Mouse (Mus musculus): Measurements from ENCODE around the gene Clcn1. TPM values are rescaled to one million over a fixed set of nuclear protein-coding genes. Genes with fewer than 3 reads are reported as not detected.

The Clcn1 gene
- polyA plus RNA-seq, 1 experiment = 0.90 TPM

DNA sequence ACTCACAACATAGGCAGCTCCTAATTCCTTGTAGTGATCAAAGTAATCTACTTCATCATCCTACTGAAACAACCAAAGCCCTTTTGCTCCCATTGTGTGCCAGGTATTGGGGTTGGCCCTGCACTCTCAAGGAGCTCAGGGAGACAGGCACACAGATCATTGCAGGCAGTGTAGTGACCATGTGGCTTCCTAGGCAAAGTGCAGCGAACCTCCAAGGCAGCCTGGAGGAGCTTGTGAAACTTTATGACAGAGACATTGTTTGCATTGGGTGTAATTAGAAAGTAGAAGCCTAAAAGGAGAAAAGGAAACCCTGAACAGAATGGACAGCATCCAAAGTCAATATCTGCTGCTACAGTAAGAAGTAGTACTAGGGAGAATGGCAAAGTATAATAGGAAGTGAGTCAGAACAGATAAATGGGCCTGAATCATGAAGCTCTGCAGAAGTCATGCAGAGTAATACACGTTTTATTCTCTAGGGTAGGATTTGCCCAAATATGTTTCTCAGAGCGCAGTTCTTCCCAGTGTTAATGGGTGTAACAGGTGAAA lies 9.1 kb downstream of the Clcn1 start:
- H3K27me3 ChIP-seq (ENCODE audit: control insufficient read depth, insufficient read depth, insufficient read length) = no peaks in the 10 kb centered on the region
- no peak overlapping the region for H3K4me3 ChIP-seq
- no peaks in the 10 kb centered on the region for H3K36me3 ChIP-seq (ENCODE audit: control insufficient read depth, insufficient read depth)
- H3K79me2 ChIP-seq (ENCODE audit: control insufficient read depth, insufficient read depth) = no peaks in the 10 kb centered on the region
- TF ChIP-seq TCF12 (IDR thresholded peaks at IDR 0.05; ENCODE audit: insufficient read depth, poor library complexity, severe bottlenecking) (no peak), SRF (IDR thresholded peaks at IDR 0.05; ENCODE audit: control insufficient read depth, insufficient read length, low read depth) (no peak), TCF3 (IDR thresholded peaks at IDR 0.05; ENCODE audit: insufficient read length, low read depth) (no peak), CEBPB (IDR thresholded peaks at IDR 0.05; ENCODE audit: insufficient read depth, poor library complexity, severe bottlenecking) (no peak), USF1 (IDR thresholded peaks at IDR 0.05; ENCODE audit: low read depth) (no peak), REST (IDR thresholded peaks at IDR 0.05; ENCODE audit: insufficient read depth, insufficient read length) (no peak), MAX (IDR thresholded peaks at IDR 0.05; ENCODE audit: low read depth) (no peak), POLR2A (IDR thresholded peaks at IDR 0.05; ENCODE audit: insufficient read length, low read depth) (no peak), POLR2AphosphoS2 (IDR thresholded peaks at IDR 0.05; ENCODE audit: insufficient read length, low read depth) (no peak), MYOD1 (IDR thresholded peaks at IDR 0.05; ENCODE audit: control insufficient read depth in 1 of 3, insufficient read length in 2 of 3, low read depth in 2 of 3) (no peak), MYOG (IDR thresholded peaks at IDR 0.05; ENCODE audit: control insufficient read depth in 1 of 3, insufficient read depth in 1 of 3, insufficient read length in 2 of 3, low read depth in 2 of 3) (no peak), E2F4 (IDR thresholded peaks at IDR 0.05; ENCODE audit: insufficient read depth) (no peak)
- H3K4me2 ChIP-seq (ENCODE audit: low read depth) = peak overlapping the region; percentile 45
- H3ac ChIP-seq (ENCODE audit: control insufficient read depth, insufficient read length) = no peak overlapping the region

- no peaks in the 10 kb centered on the region for H3K36me3 ChIP-seq (ENCODE audit: control insufficient read depth, insufficient read depth)
- peak overlapping the region; percentile 68 for H3K4me2 ChIP-seq (ENCODE audit: low read depth)
- no peak overlapping the region for H3ac ChIP-seq (ENCODE audit: control insufficient read depth, insufficient read length)
- no peaks in the 10 kb centered on the region for H3K79me2 ChIP-seq (ENCODE audit: control insufficient read depth, insufficient read depth)
- H3K4me3 ChIP-seq = no peak overlapping the region
- no peak for TF ChIP-seq CEBPB (IDR thresholded peaks at IDR 0.05; ENCODE audit: insufficient read depth, poor library complexity, severe bottlenecking)
- no peak for TF ChIP-seq MYOD1 (IDR thresholded peaks at IDR 0.05; ENCODE audit: control insufficient read depth in 1 of 3, insufficient read length in 2 of 3, low read depth in 2 of 3)
- peak; percentile 28 for TF ChIP-seq USF1 (IDR thresholded peaks at IDR 0.05; ENCODE audit: low read depth)
- H3K27me3 ChIP-seq (ENCODE audit: control insufficient read depth, insufficient read depth, insufficient read length) = no peaks in the 10 kb centered on the region
Measured at GRCm38 (mm10) chr6:42299362-42299761, 12.9 kb downstream of the Clcn1 start.

- H3K27me3 ChIP-seq (ENCODE audit: control insufficient read depth, insufficient read depth, insufficient read length) = no peaks in the 10 kb centered on the region
- H3K36me3 ChIP-seq (ENCODE audit: control insufficient read depth, insufficient read depth) = no peaks in the 10 kb centered on the region
- H3K4me3 ChIP-seq = no peak overlapping the region
- H3K79me2 ChIP-seq (ENCODE audit: control insufficient read depth, insufficient read depth) = no peaks in the 10 kb centered on the region
- TF ChIP-seq MAX (IDR thresholded peaks at IDR 0.05; ENCODE audit: low read depth) (no peak), E2F4 (IDR thresholded peaks at IDR 0.05; ENCODE audit: insufficient read depth) (no peak), SRF (IDR thresholded peaks at IDR 0.05; ENCODE audit: control insufficient read depth, insufficient read length, low read depth) (no peak), USF1 (IDR thresholded peaks at IDR 0.05; ENCODE audit: low read depth) (no peak), CEBPB (IDR thresholded peaks at IDR 0.05; ENCODE audit: insufficient read depth, poor library complexity, severe bottlenecking) (no peak), POLR2AphosphoS2 (IDR thresholded peaks at IDR 0.05; ENCODE audit: insufficient read length, low read depth) (no peak), REST (IDR thresholded peaks at IDR 0.05; ENCODE audit: insufficient read depth, insufficient read length) (no peak), MYOG (IDR thresholded peaks at IDR 0.05; ENCODE audit: control insufficient read depth in 1 of 3, insufficient read depth in 1 of 3, insufficient read length in 2 of 3, low read depth in 2 of 3) (no peak), TCF12 (IDR thresholded peaks at IDR 0.05; ENCODE audit: insufficient read depth, poor library complexity, severe bottlenecking) (no peak), MYOD1 (IDR thresholded peaks at IDR 0.05; ENCODE audit: control insufficient read depth in 1 of 3, insufficient read length in 2 of 3, low read depth in 2 of 3) (no peak)
- no peak overlapping the region for H3ac ChIP-seq (ENCODE audit: control insufficient read depth, insufficient read length)
- H3K4me2 ChIP-seq (ENCODE audit: low read depth) = no peak overlapping the region
Measured at GRCm38 (mm10) chr6:42309816-42310378, 23.4 kb downstream of the Clcn1 start.

GRCm38 (mm10) chr6:42310427-42311053 lies 24.1 kb downstream of the Clcn1 start:
- H3K27me3 ChIP-seq (ENCODE audit: control insufficient read depth, insufficient read depth, insufficient read length) = no peaks in the 10 kb centered on the region
- no peak for TF ChIP-seq REST (IDR thresholded peaks at IDR 0.05; ENCODE audit: insufficient read depth, insufficient read length)
- no peak for TF ChIP-seq MAX (IDR thresholded peaks at IDR 0.05; ENCODE audit: low read depth)
- no peak for TF ChIP-seq SRF (IDR thresholded peaks at IDR 0.05; ENCODE audit: control insufficient read depth, insufficient read length, low read depth)
- no peak for TF ChIP-seq POLR2A (IDR thresholded peaks at IDR 0.05; ENCODE audit: insufficient read length, low read depth)
- no peak for TF ChIP-seq CEBPB (IDR thresholded peaks at IDR 0.05; ENCODE audit: insufficient read depth, poor library complexity, severe bottlenecking)
- no peak for TF ChIP-seq USF1 (IDR thresholded peaks at IDR 0.05; ENCODE audit: low read depth)
- no peak for TF ChIP-seq MYOD1 (IDR thresholded peaks at IDR 0.05; ENCODE audit: control insufficient read depth in 1 of 3, insufficient read length in 2 of 3, low read depth in 2 of 3)
- TF ChIP-seq TCF3 (IDR thresholded peaks at IDR 0.05; ENCODE audit: insufficient read length, low read depth) = no peak
- no peak for TF ChIP-seq E2F4 (IDR thresholded peaks at IDR 0.05; ENCODE audit: insufficient read depth)
- no peak for TF ChIP-seq TCF12 (IDR thresholded peaks at IDR 0.05; ENCODE audit: insufficient read depth, poor library complexity, severe bottlenecking)
- TF ChIP-seq MYOG (IDR thresholded peaks at IDR 0.05; ENCODE audit: control insufficient read depth in 1 of 3, insufficient read depth in 1 of 3, insufficient read length in 2 of 3, low read depth in 2 of 3) = no peak
- no peak for TF ChIP-seq POLR2AphosphoS2 (IDR thresholded peaks at IDR 0.05; ENCODE audit: insufficient read length, low read depth)
- no peaks in the 10 kb centered on the region for H3K36me3 ChIP-seq (ENCODE audit: control insufficient read depth, insufficient read depth)

More at GRCm38 (mm10) chr6:42310427-42311053, 24.1 kb downstream of the Clcn1 start:
- no peak overlapping the region for H3ac ChIP-seq (ENCODE audit: control insufficient read depth, insufficient read length)
- no peak overlapping the region for H3K4me3 ChIP-seq
- H3K79me2 ChIP-seq (ENCODE audit: control insufficient read depth, insufficient read depth) = no peaks in the 10 kb centered on the region
- no peak overlapping the region for H3K4me2 ChIP-seq (ENCODE audit: low read depth)
